Mouse (Mus musculus): ENCODE measurements around the gene Gm49378. TPM values are rescaled to one million over a fixed set of nuclear protein-coding genes. Genes with fewer than 3 reads are reported as not detected.

Gene Gm49378
- polyA plus RNA-seq, 1 experiment from 2014 or later = 4.1 TPM

- no peak for DNase-seq
- no peak overlapping the region for H3K4me3 ChIP-seq (replicated peaks; ENCODE audit: low read depth, low read length)
- peaks cover 15% of the 10 kb centered on the region for H3K36me3 ChIP-seq (ENCODE audit: control insufficient read depth, insufficient read depth, low read length)
- H3K27me3 ChIP-seq (ENCODE audit: control insufficient read depth, insufficient read depth, low read length) = no peaks in the 10 kb centered on the region
- no peak overlapping the region for H3K4me2 ChIP-seq (ENCODE audit: low read length)
- 94% methylated on average over 2 of the region's 2 CpGs for WGBS
- no peaks in the 10 kb centered on the region; the same call in 1 of the 2 replicates for H3K9me3 ChIP-seq (ENCODE audit: control insufficient read depth, low read length)
- H3K4me1 ChIP-seq (ENCODE audit: control insufficient read depth, insufficient read depth, low read length) = peaks cover 6% of the 10 kb centered on the region
- no peak overlapping the region for H3K9ac ChIP-seq (replicated peaks; ENCODE audit: low read length)
- no peak overlapping the region for H3K27ac ChIP-seq (replicated peaks; ENCODE audit: low read depth, low read length)
- no peak for ATAC-seq (ENCODE audit: low FRiP score, low TSS enrichment)
These were observed 51.5 kb downstream of the Gm49378 start for GRCm38 (mm10) chr14:55586149-55586548.

- Histone ChIP-seq H3K27ac (replicated peaks; ENCODE audit: low read depth, low read length) (no peak overlapping the region), H3K9ac (replicated peaks; ENCODE audit: low read length) (no peak overlapping the region), H3K4me1 (ENCODE audit: control insufficient read depth, insufficient read depth, low read length) (peaks cover 6% of the 10 kb centered on the region), H3K9me3 (ENCODE audit: control insufficient read depth, low read length) (no peaks in the 10 kb centered on the region; the same call in 1 of the 2 replicates), H3K27me3 (ENCODE audit: control insufficient read depth, insufficient read depth, low read length) (no peaks in the 10 kb centered on the region), H3K4me3 (replicated peaks; ENCODE audit: low read depth, low read length) (no peak overlapping the region), H3K36me3 (ENCODE audit: control insufficient read depth, insufficient read depth, low read length) (peaks cover 21% of the 10 kb centered on the region), H3K4me2 (ENCODE audit: low read length) (peak overlapping the region; percentile 68)
- DNase-seq (no peak), ATAC-seq (ENCODE audit: low FRiP score, low TSS enrichment) (no peak)
- WGBS = 68% methylated on average over 6 of the region's 6 CpGs
These were observed 52.1 kb downstream of the Gm49378 start for GRCm38 (mm10) chr14:55585566-55585960.

GRCm38 (mm10) chr14:55584702-55585565 is 52.8 kb downstream of the Gm49378 start, which contains the start of gene Emc9:
TSS of gene Emc9 (minus strand) at chr14:55585302.
- Histone ChIP-seq H3K9ac (replicated peaks; ENCODE audit: low read length) (peak within 1 kb of the TSS; percentile 68), H3K27me3 (ENCODE audit: control insufficient read depth, insufficient read depth, low read length) (no peaks in the 10 kb centered on the region), H3K36me3 (ENCODE audit: control insufficient read depth, insufficient read depth, low read length) (peaks cover 26% of the 10 kb centered on the region), H3K4me2 (ENCODE audit: low read length) (peak within 1 kb of the TSS; percentile 68), H3K4me1 (ENCODE audit: control insufficient read depth, insufficient read depth, low read length) (0 out of 2 replicates have a peak, but pooled peaks cover under 1% of the 10 kb centered on the region), H3K4me3 (replicated peaks; ENCODE audit: low read depth, low read length) (peak within 1 kb of the TSS; percentile 41), H3K27ac (replicated peaks; ENCODE audit: low read depth, low read length) (peak within 1 kb of the TSS; percentile 37; the same call in 1 of the 2 replicates), H3K9me3 (ENCODE audit: control insufficient read depth, low read length) (no peaks in the 10 kb centered on the region; the same call in 1 of the 2 replicates)
- peak; percentile 45 for DNase-seq
- 3% methylated on average over 43 of the region's 43 CpGs for WGBS
- peak; percentile 70 for ATAC-seq (ENCODE audit: low FRiP score, low TSS enrichment)

GRCm38 (mm10) chr14:55584303-55584701 is 53.4 kb downstream of the Gm49378 start:
- Histone ChIP-seq H3K4me2 (ENCODE audit: low read length) (peak overlapping the region; percentile 68), H3K36me3 (ENCODE audit: control insufficient read depth, insufficient read depth, low read length) (peaks cover 30% of the 10 kb centered on the region), H3K9ac (replicated peaks; ENCODE audit: low read length) (peak overlapping the region; percentile 68; the same call in 1 of the 2 replicates), H3K4me3 (replicated peaks; ENCODE audit: low read depth, low read length) (peak overlapping the region; percentile 41), H3K4me1 (ENCODE audit: control insufficient read depth, insufficient read depth, low read length) (no peaks in the 10 kb centered on the region), H3K27me3 (ENCODE audit: control insufficient read depth, insufficient read depth, low read length) (no peaks in the 10 kb centered on the region), H3K9me3 (ENCODE audit: control insufficient read depth, low read length) (no peaks in the 10 kb centered on the region; the same call in 1 of the 2 replicates), H3K27ac (replicated peaks; ENCODE audit: low read depth, low read length) (no peak overlapping the region)
- 44% methylated on average over 5 of the region's 5 CpGs for WGBS
- DNase-seq = no peak
- no peak for ATAC-seq (ENCODE audit: low FRiP score, low TSS enrichment)

GRCm38 (mm10) chr14:55581981-55582681 is 55.6 kb downstream of the Gm49378 start:
- ATAC-seq (ENCODE audit: low FRiP score, low TSS enrichment) (no peak), DNase-seq (no peak)
- H3K4me1 ChIP-seq (ENCODE audit: control insufficient read depth, insufficient read depth, low read length) = peaks cover 13% of the 10 kb centered on the region
- H3K9me3 ChIP-seq (ENCODE audit: control insufficient read depth, low read length) = no peaks in the 10 kb centered on the region; the same call in 1 of the 2 replicates
- no peak overlapping the region for H3K4me2 ChIP-seq (ENCODE audit: low read length)
- H3K27ac ChIP-seq (replicated peaks; ENCODE audit: low read depth, low read length) = no peak overlapping the region
- WGBS = 70% methylated on average over 9 of the region's 9 CpGs
- H3K4me3 ChIP-seq (replicated peaks; ENCODE audit: low read depth, low read length) = no peak overlapping the region
- peaks cover 26% of the 10 kb centered on the region for H3K36me3 ChIP-seq (ENCODE audit: control insufficient read depth, insufficient read depth, low read length)
- no peak overlapping the region; the same call in 1 of the 2 replicates for H3K9ac ChIP-seq (replicated peaks; ENCODE audit: low read length)
- no peaks in the 10 kb centered on the region for H3K27me3 ChIP-seq (ENCODE audit: control insufficient read depth, insufficient read depth, low read length)

- H3K27ac ChIP-seq (replicated peaks; ENCODE audit: low read depth, low read length) = no peak overlapping the region
- H3K9ac ChIP-seq (replicated peaks; ENCODE audit: low read length) = no peak overlapping the region
- no peak for ATAC-seq (ENCODE audit: low FRiP score, low TSS enrichment)
- H3K9me3 ChIP-seq (ENCODE audit: control insufficient read depth, low read length) = no peaks in the 10 kb centered on the region; the same call in 1 of the 2 replicates
- H3K36me3 ChIP-seq (ENCODE audit: control insufficient read depth, insufficient read depth, low read length) = peaks cover 23% of the 10 kb centered on the region
- no peak overlapping the region for H3K4me3 ChIP-seq (replicated peaks; ENCODE audit: low read depth, low read length)
- no peak for DNase-seq
- H3K4me2 ChIP-seq (ENCODE audit: low read length) = no peak overlapping the region
- WGBS = 97% methylated on average over 16 of the region's 16 CpGs
- no peaks in the 10 kb centered on the region for H3K27me3 ChIP-seq (ENCODE audit: control insufficient read depth, insufficient read depth, low read length)
- H3K4me1 ChIP-seq (ENCODE audit: control insufficient read depth, insufficient read depth, low read length) = peaks cover 13% of the 10 kb centered on the region
These were observed 57.0 kb downstream of the Gm49378 start for GRCm38 (mm10) chr14:55580731-55581130.

DNA sequence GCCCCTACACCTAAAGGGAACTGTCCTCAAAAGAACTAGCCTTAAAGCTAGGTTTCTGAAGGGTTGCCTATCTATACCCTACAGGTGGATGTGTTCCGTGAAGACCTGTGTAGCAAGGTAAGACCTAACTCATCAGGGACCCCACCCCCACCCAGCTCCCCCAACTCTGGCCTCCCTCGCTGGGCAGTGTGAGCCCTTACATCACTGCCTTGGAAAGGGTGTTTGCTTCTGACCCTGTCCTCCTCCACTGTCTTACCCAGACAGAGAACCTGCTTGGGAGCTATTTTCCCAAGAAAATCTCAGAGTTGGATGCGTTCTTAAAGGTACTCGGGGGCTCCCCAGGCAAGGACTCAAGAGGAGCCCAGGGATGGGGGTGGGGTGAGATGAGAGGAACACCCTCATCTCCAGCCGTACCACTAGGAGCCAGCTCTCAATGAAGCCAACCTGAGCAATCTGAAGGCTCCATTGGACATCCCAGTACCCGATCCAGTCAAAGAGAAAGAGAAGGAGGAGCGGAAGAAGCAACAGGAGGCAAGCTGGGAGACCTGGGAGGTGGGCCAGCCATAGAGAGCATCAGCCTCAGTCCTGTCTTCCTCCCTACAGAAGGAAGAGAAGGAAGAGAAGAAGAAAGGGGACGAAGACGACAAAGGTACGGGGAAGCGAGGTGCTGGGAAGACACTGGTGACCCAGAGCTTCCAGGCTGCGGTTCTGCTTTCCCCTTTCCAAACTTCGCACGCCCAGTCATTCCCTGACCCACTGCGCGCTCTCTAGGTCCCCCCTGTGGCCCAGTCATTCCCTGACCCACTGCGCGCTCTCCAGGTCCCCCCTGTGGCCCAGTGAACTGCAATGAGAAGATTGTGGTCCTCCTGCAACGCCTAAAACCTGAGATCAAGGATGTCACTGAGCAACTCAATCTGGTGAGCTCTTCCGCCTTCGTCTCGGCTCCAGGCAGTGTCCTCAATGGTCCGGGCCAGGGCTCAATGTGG is 57.9 kb downstream of the Gm49378 start:
- Histone ChIP-seq H3K9ac (replicated peaks; ENCODE audit: low read length) (no peak overlapping the region), H3K9me3 (ENCODE audit: control insufficient read depth, low read length) (no peaks in the 10 kb centered on the region; the same call in 1 of the 2 replicates), H3K27ac (replicated peaks; ENCODE audit: low read depth, low read length) (no peak overlapping the region), H3K36me3 (ENCODE audit: control insufficient read depth, insufficient read depth, low read length) (peaks cover 23% of the 10 kb centered on the region), H3K4me1 (ENCODE audit: control insufficient read depth, insufficient read depth, low read length) (peaks cover 13% of the 10 kb centered on the region), H3K4me2 (ENCODE audit: low read length) (no peak overlapping the region), H3K4me3 (replicated peaks; ENCODE audit: low read depth, low read length) (no peak overlapping the region), H3K27me3 (ENCODE audit: control insufficient read depth, insufficient read depth, low read length) (no peaks in the 10 kb centered on the region)
- ATAC-seq (ENCODE audit: low FRiP score, low TSS enrichment) = no peak
- DNase-seq = no peak
- WGBS = 84% methylated on average over 23 of the region's 23 CpGs

Measured in midbrain, embryonic 14.5 days (tissue).